Comparison of ENCODE assay signal across 16 mouse cellular contexts in the genomic region with DNA sequence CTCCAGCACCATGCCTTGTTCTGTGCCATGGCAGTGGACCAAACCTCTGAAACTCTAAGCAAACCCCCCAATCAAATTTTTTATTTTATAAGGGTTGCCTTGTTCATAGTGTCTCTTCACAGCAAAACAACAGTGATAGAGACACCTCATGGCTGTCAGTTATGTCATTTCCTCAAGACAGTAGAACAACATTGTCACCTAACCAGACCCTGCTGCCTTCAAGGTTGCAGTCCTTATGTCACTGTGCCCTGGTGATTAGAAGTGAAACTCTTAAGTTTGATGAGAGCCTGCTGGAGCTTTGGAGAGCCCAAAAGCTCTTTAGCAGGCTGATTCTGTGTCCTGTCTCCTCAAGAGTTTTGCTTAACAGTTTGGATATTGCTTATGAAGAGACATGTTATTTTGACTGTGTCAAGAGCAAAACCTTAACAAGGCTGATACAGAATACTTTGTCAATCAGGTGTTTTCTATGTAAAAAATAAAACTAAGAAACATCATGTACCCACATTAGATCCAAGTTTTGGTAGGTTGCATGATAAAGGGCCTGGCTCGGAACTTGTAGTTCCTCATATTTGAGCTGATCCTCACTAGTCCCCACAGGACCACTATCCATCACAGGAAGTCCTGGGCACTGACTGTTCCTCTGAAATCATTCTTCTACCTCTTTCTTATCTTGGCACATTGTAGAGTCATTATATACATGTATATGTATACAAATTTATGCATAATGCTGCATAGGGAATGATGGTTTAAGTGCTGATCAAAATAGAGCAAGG.
A peak's percentile ranks its signal among the peaks of the same experiment; 100 is the strongest.
DNase-seq lines count a peak whose midpoint lies in the region; ATAC-seq and TF ChIP-seq lines count a peak whose summit lies in the region.
"Had no signal": no experiment of that assay in that cellular context is flagged by ENCODE, and none has a peak within 500 bp of the region (broad histone marks: within the 10 kb centered on the region; RNA-seq: fewer than 3 reads in every experiment).

No protein-coding gene starts in this region.

- 0 out of 2 replicates have a peak overlapping the region, but pooled peaks have one; percentile 8 for H3K27ac ChIP-seq in spleen, adult 2 months (ENCODE audit: insufficient read depth, low read length)
- 0 out of 2 replicates have a peak overlapping the region, but pooled peaks have one; percentile 40 for H3K27ac ChIP-seq in liver, postnatal 0 days (ENCODE audit: low read depth)
- H3K27ac ChIP-seq in midbrain, embryonic 15.5 days: no peak overlapping the region
- H3K27ac ChIP-seq: embryonic facial prominence, embryonic 12.5 days; kidney, embryonic 15.5 days; limb, embryonic 10.5 days had no signal

- no peak for DNase-seq in spleen, adult 2 months (ENCODE audit: low read depth in 1 of 2, low spot score in 2 of 2)
- no peak for DNase-seq in spleen, adult 18-20 months
- no peak for DNase-seq in liver, postnatal 0 days
- DNase-seq in retina, embryonic 14.5 days (ENCODE audit: low spot score): no peak
- DNase-seq in spleen, postnatal 4 days (ENCODE audit: low spot score in 2 of 2): no peak
- no peak for DNase-seq in urinary bladder, postnatal 25 days (ENCODE audit: low spot score)
- DNase-seq: cerebellum, postnatal 36 days; layer of hippocampus, postnatal 36 days; lung, embryonic 14.5 days; right cerebral cortex, adult 18-20 months had no signal

- no peak overlapping the region for H3K4me2 ChIP-seq in liver, postnatal 0 days (ENCODE audit: low read depth, low read length)
- H3K4me2 ChIP-seq in midbrain, embryonic 15.5 days: no peak overlapping the region
- H3K4me2 ChIP-seq: embryonic facial prominence, embryonic 12.5 days; kidney, embryonic 15.5 days; lung, embryonic 14.5 days had no signal

- peak; percentile 68 for ATAC-seq in granulocyte monocyte progenitor cell, adult 5-6 weeks (replicated peaks; ENCODE audit: poor library complexity, severe bottlenecking)
- 0 out of 2 replicates have a peak, but pooled peaks have one; percentile 25 for ATAC-seq in liver, postnatal 0 days
- no peak for ATAC-seq in midbrain, embryonic 15.5 days (replicated peaks)
- ATAC-seq: hindbrain, embryonic 16.5 days had no signal

- TF ChIP-seq CTCF in spleen, adult 2 months (IDR thresholded peaks at IDR 0.05; ENCODE audit: extremely low read depth, insufficient read depth, insufficient read length, insufficient replicate concordance): no peak
- TF ChIP-seq CTCF in liver, postnatal 0 days (IDR thresholded peaks at IDR 0.05; ENCODE audit: low read depth): no peak

- no peaks in the 10 kb centered on the region for H3K27me3 ChIP-seq in spleen, adult 2 months (ENCODE audit: control insufficient read depth, insufficient read depth, low read length)
- no peaks in the 10 kb centered on the region for H3K27me3 ChIP-seq in liver, postnatal 0 days (ENCODE audit: insufficient read depth, low read length)
- H3K27me3 ChIP-seq in midbrain, embryonic 15.5 days (replicated peaks): no peaks in the 10 kb centered on the region
- H3K27me3 ChIP-seq: embryonic facial prominence, embryonic 12.5 days; kidney, embryonic 15.5 days had no signal

- H3K36me3 ChIP-seq in spleen, adult 2 months (ENCODE audit: control insufficient read depth, insufficient read depth, low read length): no peaks in the 10 kb centered on the region
- no peaks in the 10 kb centered on the region for H3K36me3 ChIP-seq in liver, postnatal 0 days (replicated peaks; ENCODE audit: insufficient read depth, low read length)
- H3K36me3 ChIP-seq in midbrain, embryonic 15.5 days (replicated peaks): no peaks in the 10 kb centered on the region
- H3K36me3 ChIP-seq: kidney, embryonic 15.5 days had no signal

- no peak for TF ChIP-seq POLR2A in spleen, adult 2 months (IDR thresholded peaks at IDR 0.05; ENCODE audit: low read depth, low read length)

- H3K4me1 ChIP-seq in spleen, adult 2 months (ENCODE audit: control insufficient read depth, insufficient read depth, insufficient read length): no peaks in the 10 kb centered on the region
- peaks cover 20% of the 10 kb centered on the region for H3K4me1 ChIP-seq in liver, postnatal 0 days (ENCODE audit: insufficient read depth)
- H3K4me1 ChIP-seq in midbrain, embryonic 15.5 days: no peaks in the 10 kb centered on the region
- H3K4me1 ChIP-seq: embryonic facial prominence, embryonic 12.5 days; kidney, embryonic 15.5 days; limb, embryonic 10.5 days had no signal

- WGBS in spleen, adult 2 months: 70% methylated on average over 1 of the region's 1 CpGs
- WGBS in liver, postnatal 0 days (ENCODE audit: insufficient replicate concordance): 58% methylated on average over 1 of the region's 1 CpGs
- 91% methylated on average over 1 of the region's 1 CpGs for whole genome bisulfite sequencing in midbrain, embryonic 15.5 days

- H3K9me3 ChIP-seq in liver, postnatal 0 days (ENCODE audit: low read length): no peaks in the 10 kb centered on the region
- no peaks in the 10 kb centered on the region for H3K9me3 ChIP-seq in midbrain, embryonic 15.5 days
- H3K9me3 ChIP-seq: embryonic facial prominence, embryonic 12.5 days; kidney, embryonic 15.5 days; limb, embryonic 10.5 days had no signal

- H3K4me3 ChIP-seq in spleen, adult 2 months (ENCODE audit: extremely low read depth, insufficient read depth, insufficient read length): no peak overlapping the region
- H3K4me3 ChIP-seq in liver, postnatal 0 days (ENCODE audit: low read depth, low read length): no peak overlapping the region
- no peak overlapping the region for H3K4me3 ChIP-seq in midbrain, embryonic 15.5 days
- H3K4me3 ChIP-seq: embryonic facial prominence, embryonic 12.5 days; kidney, embryonic 15.5 days; limb, embryonic 10.5 days had no signal

- TF ChIP-seq EP300 in liver, postnatal 0 days (IDR thresholded peaks at IDR 0.05; ENCODE audit: low read depth): no peak

- H3K9ac ChIP-seq in liver, postnatal 0 days (replicated peaks): no peak overlapping the region
- H3K9ac ChIP-seq in midbrain, embryonic 15.5 days: no peak overlapping the region
- H3K9ac ChIP-seq: embryonic facial prominence, embryonic 12.5 days; kidney, embryonic 15.5 days; lung, embryonic 14.5 days had no signal
